Comparison of ENCODE assay signal across 8 mouse cellular contexts in the genomic region with DNA sequence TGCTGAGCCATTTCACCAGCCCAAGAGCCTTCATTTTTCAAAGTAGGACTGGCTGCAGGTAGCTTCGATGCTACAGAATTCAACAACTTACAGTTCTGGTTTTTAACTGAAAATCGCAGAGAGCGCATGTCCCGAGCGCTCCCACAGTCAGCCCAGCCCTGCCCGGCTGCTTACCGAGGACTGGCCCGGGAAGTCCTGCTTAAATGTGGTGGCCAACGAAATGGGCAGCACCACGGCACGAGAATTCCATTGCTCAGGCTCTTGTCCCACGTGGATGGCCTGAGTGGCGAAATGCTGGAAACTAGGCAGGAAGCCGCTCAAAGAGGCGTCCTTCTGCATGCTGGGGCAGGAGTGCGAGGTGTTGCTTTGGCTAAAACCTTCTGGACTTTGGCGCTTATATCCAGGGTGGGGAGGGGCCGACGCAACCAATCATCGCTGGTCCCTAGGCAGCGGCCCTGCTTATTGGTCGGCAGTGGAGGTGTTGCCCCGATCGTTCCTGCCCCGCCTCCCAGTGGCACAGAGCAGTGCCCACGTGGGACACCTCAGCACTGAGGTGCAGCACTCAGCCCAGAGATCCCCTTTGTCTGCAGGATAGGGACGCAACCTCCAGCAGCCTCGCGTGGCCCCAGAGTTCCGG. TPM values are rescaled to one million over a fixed set of nuclear protein-coding genes. Genes with fewer than 3 reads are reported as not detected.
A peak's percentile ranks its signal among the peaks of the same experiment; 100 is the strongest.
DNase-seq lines count a peak whose midpoint lies in the region; ATAC-seq lines count a peak whose summit lies in the region.

A gene (minus strand): TSS at position 386 of the 637 bp plus-strand sequence.

- DNase-seq in adrenal gland, postnatal 25 days = peak; percentile 93
- DNase-seq in embryonic facial prominence, embryonic 11.5 days (ENCODE audit: low spot score) = peak; percentile 95
- peak; percentile 77 for DNase-seq in gonadal fat pad, adult 2 months (ENCODE audit: low read depth)
- DNase-seq in left cerebral cortex, postnatal 25 days (ENCODE audit: low spot score in 2 of 2) = peak; percentile 83 to 93
- DNase-seq in mesoderm, embryonic 11.5 days (ENCODE audit: low read depth, low spot score) = peak; percentile 93
- DNase-seq in right cerebral cortex, postnatal 4 days = peak; percentile 71
- peak; percentile 91 for DNase-seq in yolk sac, embryonic 10.5 days (ENCODE audit: low spot score)

- intact Hi-C loops in left cerebral cortex, postnatal 25 days (cut with DNase I) = loop anchor here (5.0 kb wide), 1 partner anchor 48 kb away; no protein-coding TSS in a partner anchor

- no peaks in the 10 kb centered on the region for H3K4me1 ChIP-seq in embryonic facial prominence, embryonic 11.5 days (ENCODE audit: control insufficient read depth, insufficient read depth, low read length)
- H3K4me1 ChIP-seq in intestine, embryonic 16.5 days (ENCODE audit: control insufficient read depth, insufficient read depth, low read length) = 0 out of 2 replicates have a peak, but pooled peaks cover 4% of the 10 kb centered on the region

- WGBS in embryonic facial prominence, embryonic 11.5 days = under 1% methylated on average over 30 of the region's 30 CpGs
- under 1% methylated on average over 30 of the region's 30 CpGs for WGBS in intestine, embryonic 16.5 days

- no peaks in the 10 kb centered on the region for H3K27me3 ChIP-seq in embryonic facial prominence, embryonic 11.5 days (ENCODE audit: control insufficient read depth, insufficient read depth, low read length)
- H3K27me3 ChIP-seq in intestine, embryonic 16.5 days (replicated peaks; ENCODE audit: control insufficient read depth, insufficient read depth, low read length) = no peaks in the 10 kb centered on the region

- no peak within 1 kb of the TSS for H3K27ac ChIP-seq in embryonic facial prominence, embryonic 11.5 days (replicated peaks; ENCODE audit: low read depth, low read length)
- H3K27ac ChIP-seq in intestine, embryonic 16.5 days (ENCODE audit: low read length) = 0 out of 2 replicates have a peak within 1 kb of the TSS, but pooled peaks have one; percentile 48

- peak within 1 kb of the TSS; percentile 63 for H3K9ac ChIP-seq in embryonic facial prominence, embryonic 11.5 days (replicated peaks; ENCODE audit: low read length)
- peak within 1 kb of the TSS; percentile 65 for H3K9ac ChIP-seq in intestine, embryonic 16.5 days (ENCODE audit: low read depth, low read length)

- ATAC-seq in embryonic facial prominence, embryonic 11.5 days (replicated peaks; ENCODE audit: insufficient number of reproducible peaks, low FRiP score, low TSS enrichment, low read depth) = peak; percentile 100
- peak; percentile 99 for ATAC-seq in intestine, embryonic 16.5 days

- H3K4me2 ChIP-seq in embryonic facial prominence, embryonic 11.5 days (ENCODE audit: low read depth, low read length) = peak within 1 kb of the TSS; percentile 56
- peak within 1 kb of the TSS; percentile 82 for H3K4me2 ChIP-seq in intestine, embryonic 16.5 days (ENCODE audit: low read depth, low read length)

- H3K4me3 ChIP-seq in embryonic facial prominence, embryonic 11.5 days (ENCODE audit: low read depth, low read length) = peak within 1 kb of the TSS; percentile 40
- H3K4me3 ChIP-seq in intestine, embryonic 16.5 days (ENCODE audit: low read length) = peak within 1 kb of the TSS; percentile 67

- H3K36me3 ChIP-seq in embryonic facial prominence, embryonic 11.5 days (replicated peaks; ENCODE audit: control insufficient read depth, insufficient read depth, low read depth, low read length) = no peaks in the 10 kb centered on the region
- H3K36me3 ChIP-seq in intestine, embryonic 16.5 days (ENCODE audit: control insufficient read depth, insufficient read depth, low read length) = no peaks in the 10 kb centered on the region

- no peaks in the 10 kb centered on the region for H3K9me3 ChIP-seq in embryonic facial prominence, embryonic 11.5 days (replicated peaks; ENCODE audit: control insufficient read depth, low read length)
- H3K9me3 ChIP-seq in intestine, embryonic 16.5 days (ENCODE audit: control insufficient read depth, low read length) = no peaks in the 10 kb centered on the region

RNA-seq across cellular contexts. Expression of the gene that starts here (rescaled TPM):
- total RNA-seq in adrenal gland, postnatal 25 days (2021) = 43.2 and 45.5 TPM in 2 replicates
- polyA plus RNA-seq in embryonic facial prominence, embryonic 11.5 days (2014; fragmentation: Nextera tagmentation; extraction: Ambion mirVana) = 21.6 and 23.8 TPM in 2 replicates
- polyA plus RNA-seq in gonadal fat pad, adult 2 months (2012; rRNA removed) = 34.7 and 44.7 TPM in 2 replicates
- polyA plus RNA-seq in intestine, embryonic 16.5 days (2015; fragmentation: Nextera tagmentation; extraction: Ambion mirVana) = 70.8 and 74.7 TPM in 2 replicates
- total RNA-seq in left cerebral cortex, postnatal 25 days (2021) = 1 to 10 TPM; 6.7 to 8.0 TPM
